Mouse (Mus musculus) hindbrain, embryonic 14.5 days (tissue): Measurements from ENCODE around the gene Cacna1g. TPM values are rescaled to one million over a fixed set of nuclear protein-coding genes. Genes with fewer than 3 reads are reported as not detected.
A peak's percentile ranks its signal among the peaks of the same experiment; 100 is the strongest.

Source experiments
- ATAC-seq: fragments of 200-750 bp; cut with Nextera tagmentation; 2 replicates; pipeline ENCODE4 v1.8.0; 2017; ENCODE audit warnings: moderate number of reproducible peaks, mild to moderate bottlenecking, moderate TSS enrichment, moderate library complexity; ENCODE audit not compliant: low FRiP score
- DNase-seq: peaks from one replicate; pipeline ENCODE4 v3.0.0-alpha.2; 2015; ENCODE audit warnings: low spot score
- H3K27ac ChIP-seq: fragments of 300-500 bp; sonication (generic); 2 replicates; pipeline ENCODE4 v1.5.1; 2014; ENCODE audit warnings: mild to moderate bottlenecking, moderate library complexity
- H3K27me3 ChIP-seq: fragments of 300-500 bp; sonication (generic); 2 replicates; pipeline ENCODE4 v1.6.1; 2014; ENCODE audit warnings: mild to moderate bottlenecking, low read length, mixed read lengths; ENCODE audit not compliant: control insufficient read depth, insufficient read depth
- H3K36me3 ChIP-seq: fragments of 300-500 bp; sonication (generic); replicated peaks from 2 replicates; pipeline ENCODE4 v1.6.1; 2014; ENCODE audit not compliant: control insufficient read depth, insufficient read depth
- H3K4me1 ChIP-seq: fragments of 300-500 bp; sonication (generic); replicated peaks from 2 replicates; pipeline ENCODE4 v1.6.1; 2014; ENCODE audit warnings: antibody characterized with exemption, low read length, mixed read lengths; ENCODE audit not compliant: control insufficient read depth, insufficient read depth
- H3K4me2 ChIP-seq: fragments of 300-500 bp; sonication (generic); replicated peaks from 2 replicates; pipeline ENCODE4 v1.6.1; 2014; ENCODE audit warnings: mild to moderate bottlenecking, moderate library complexity
- H3K4me3 ChIP-seq: fragments of 300-500 bp; sonication (generic); replicated peaks from 2 replicates; pipeline ENCODE4 v1.5.1; 2014; ENCODE audit warnings: mild to moderate bottlenecking, low read length
- H3K9ac ChIP-seq: fragments of 300-500 bp; sonication (generic); 2 replicates; pipeline ENCODE4 v1.6.1; 2014
- H3K9me3 ChIP-seq: fragments of 300-500 bp; sonication (generic); 2 replicates; pipeline ENCODE4 v1.6.1; 2016; ENCODE audit warnings: low read length; ENCODE audit not compliant: control insufficient read depth
- WGBS: fragments of 180-500 bp; shearing (Covaris S2); extraction: QIAGEN DNeasy Blood & Tissue Kit; methylation state at CpG from one replicate; pipeline ENCODE4 v1.1.7; 2014; 5-methylcytosine and 5-hydroxymethylcytosine counted together
- polyA plus RNA-seq: library from polyadenylated mRNA; unstranded; fragments of >200 nt; fragmentation: Nextera tagmentation; extraction: Ambion mirVana; gene quantifications from 2 replicates; pipeline ENCODE4 v1.2.1, GENCODE M21; 2014

Gene Cacna1g
- polyA plus RNA-seq, 1 experiment from 2014 or later = 22.8 TPM

- ATAC-seq (no peak), DNase-seq (no peak)
- H3K9ac ChIP-seq = no peak overlapping the region
- no peaks in the 10 kb centered on the region for H3K9me3 ChIP-seq
- peaks cover 52% of the 10 kb centered on the region for H3K36me3 ChIP-seq
- WGBS = 89% methylated on average over 11 of the region's 11 CpGs
- no peaks in the 10 kb centered on the region for H3K27me3 ChIP-seq
- no peak overlapping the region for H3K27ac ChIP-seq
- H3K4me2 ChIP-seq = no peak overlapping the region
- no peak overlapping the region for H3K4me3 ChIP-seq
- H3K4me1 ChIP-seq = peaks cover 10% of the 10 kb centered on the region
These were observed 12.1 kb downstream of the Cacna1g start for GRCm38 (mm10) chr11:94461856-94462255.

GRCm38 (mm10) chr11:94457001-94457400, 17.0 kb downstream of the Cacna1g start:
- DNase-seq = no peak
- no peak overlapping the region for H3K4me2 ChIP-seq
- H3K9me3 ChIP-seq = no peaks in the 10 kb centered on the region
- WGBS = 89% methylated on average over 15 of the region's 15 CpGs
- H3K4me3 ChIP-seq = no peak overlapping the region
- no peak overlapping the region for H3K27ac ChIP-seq
- no peak overlapping the region for H3K9ac ChIP-seq
- ATAC-seq = no peak
- H3K36me3 ChIP-seq = peaks cover 60% of the 10 kb centered on the region
- H3K4me1 ChIP-seq = peaks cover 9% of the 10 kb centered on the region; the same call in 1 of the 2 replicates
- no peaks in the 10 kb centered on the region for H3K27me3 ChIP-seq

DNA sequence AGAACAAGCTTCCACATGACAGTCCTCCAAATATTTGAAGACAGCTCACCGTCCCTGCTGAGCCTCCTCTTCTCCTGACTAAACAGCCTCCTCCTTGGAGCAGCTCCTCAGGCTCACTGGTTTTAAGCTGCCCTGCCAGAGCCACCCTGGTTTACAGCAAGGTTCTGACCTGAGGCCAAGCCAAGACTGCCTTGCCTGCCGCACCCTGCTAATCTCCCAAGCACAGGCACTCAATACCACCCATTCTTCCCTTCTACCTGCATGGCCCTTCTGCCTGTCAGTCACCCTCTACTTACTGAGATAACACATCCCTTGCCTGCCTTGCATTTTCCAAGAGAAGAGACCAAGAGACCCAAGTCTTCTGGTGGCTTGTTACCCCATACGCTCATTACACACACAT, 17.7 kb downstream of the Cacna1g start:
- peaks cover 9% of the 10 kb centered on the region; the same call in 1 of the 2 replicates for H3K4me1 ChIP-seq
- ATAC-seq (no peak), DNase-seq (no peak)
- peaks cover 53% of the 10 kb centered on the region for H3K36me3 ChIP-seq
- H3K27me3 ChIP-seq = no peaks in the 10 kb centered on the region
- no peaks in the 10 kb centered on the region for H3K9me3 ChIP-seq
- 74% methylated on average over 3 of the region's 3 CpGs for WGBS
- no peak overlapping the region for H3K9ac ChIP-seq
- H3K27ac ChIP-seq = no peak overlapping the region
- no peak overlapping the region for H3K4me3 ChIP-seq
- no peak overlapping the region for H3K4me2 ChIP-seq

- Histone ChIP-seq H3K36me3 (peaks cover 44% of the 10 kb centered on the region), H3K9ac (no peak overlapping the region), H3K27me3 (no peaks in the 10 kb centered on the region), H3K9me3 (no peaks in the 10 kb centered on the region), H3K4me3 (no peak overlapping the region), H3K4me1 (peaks cover 9% of the 10 kb centered on the region; the same call in 1 of the 2 replicates), H3K27ac (no peak overlapping the region), H3K4me2 (no peak overlapping the region)
- DNase-seq (no peak), ATAC-seq (no peak)
- WGBS = 74% methylated on average over 10 of the region's 10 CpGs
These were observed 18.7 kb downstream of the Cacna1g start for GRCm38 (mm10) chr11:94455161-94455820.

DNA sequence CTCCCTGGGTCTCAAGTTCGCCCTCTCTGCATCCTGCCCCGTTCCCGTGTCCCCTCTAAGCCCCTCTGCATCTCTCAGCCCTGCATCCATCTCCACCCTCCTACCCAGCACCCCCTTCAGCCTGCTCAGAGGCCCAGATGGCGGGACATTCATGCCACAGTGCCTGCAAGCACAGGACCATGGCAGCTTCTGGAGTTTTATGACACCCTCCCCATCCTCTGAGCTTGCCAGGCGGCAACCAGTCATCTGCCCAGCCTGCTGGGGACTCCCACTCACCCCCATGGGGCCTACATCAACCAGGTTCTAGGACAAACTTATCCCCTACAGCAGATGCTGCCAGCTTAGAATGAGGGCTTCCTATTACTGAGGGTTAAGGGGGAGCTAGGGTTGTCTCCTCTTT, 19.2 kb downstream of the Cacna1g start:
- no peak for ATAC-seq
- peaks cover 9% of the 10 kb centered on the region; the same call in 1 of the 2 replicates for H3K4me1 ChIP-seq

DNA sequence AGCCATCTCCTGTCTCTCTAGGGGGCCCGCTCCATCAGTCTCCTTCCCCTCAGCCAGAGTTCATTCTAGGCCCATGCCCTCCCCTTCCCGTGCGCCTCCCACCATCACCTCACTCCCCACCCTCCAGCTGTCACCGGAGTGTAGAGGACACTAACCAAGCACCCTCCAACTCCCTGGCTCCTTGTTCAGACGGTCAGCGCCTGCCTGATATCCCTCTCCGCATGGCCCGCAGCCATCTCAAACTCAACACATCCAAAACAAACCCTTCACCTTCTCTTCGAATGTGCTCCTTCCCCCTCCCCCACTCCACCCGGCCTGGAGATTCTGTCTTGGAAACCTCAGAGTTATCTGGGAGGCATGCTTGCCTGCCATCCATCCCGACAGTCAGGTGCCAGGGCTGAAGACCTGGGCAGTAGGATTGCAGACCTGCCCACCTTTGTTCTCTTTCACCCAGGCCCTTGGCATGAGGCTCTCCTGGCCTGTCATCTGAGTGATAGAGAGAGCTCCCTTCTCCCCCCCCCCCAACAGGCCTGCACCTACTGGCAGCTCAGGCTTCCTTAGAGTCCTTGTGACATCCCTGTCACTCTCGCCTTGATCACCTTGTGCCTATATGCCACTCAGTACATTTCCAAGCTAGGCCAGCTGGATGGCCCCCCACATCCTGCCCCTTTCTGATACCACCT, 22.8 kb downstream of the Cacna1g start:
- Histone ChIP-seq H3K4me2 (no peak overlapping the region), H3K4me1 (peaks cover 15% of the 10 kb centered on the region; the same call in 1 of the 2 replicates), H3K36me3 (peaks cover 12% of the 10 kb centered on the region; the same call in 1 of the 2 replicates), H3K4me3 (no peak overlapping the region), H3K27ac (no peak overlapping the region), H3K27me3 (no peaks in the 10 kb centered on the region), H3K9me3 (no peaks in the 10 kb centered on the region), H3K9ac (no peak overlapping the region)
- WGBS = 74% methylated on average over 12 of the region's 12 CpGs
- ATAC-seq (no peak), DNase-seq (no peak)

More for the DNA sequence above, 19.2 kb downstream of the Cacna1g start:
- WGBS = 63% methylated on average over 5 of the region's 5 CpGs
- H3K9me3 ChIP-seq = no peaks in the 10 kb centered on the region
- peaks cover 38% of the 10 kb centered on the region for H3K36me3 ChIP-seq
- no peak for DNase-seq
- 0 out of 2 replicates have a peak overlapping the region, but pooled peaks have one; percentile 1 for H3K27ac ChIP-seq
- H3K4me3 ChIP-seq = no peak overlapping the region
- H3K27me3 ChIP-seq = no peaks in the 10 kb centered on the region
- no peak overlapping the region for H3K4me2 ChIP-seq
- H3K9ac ChIP-seq = no peak overlapping the region

- no peaks in the 10 kb centered on the region for H3K27me3 ChIP-seq
- 44% methylated on average over 5 of the region's 5 CpGs for WGBS
- peaks cover 5% of the 10 kb centered on the region; the same call in 1 of the 2 replicates for H3K36me3 ChIP-seq
- peak overlapping the region; percentile 44; the same call in 1 of the 2 replicates for H3K27ac ChIP-seq
- no peak overlapping the region for H3K4me3 ChIP-seq
- DNase-seq (no peak), ATAC-seq (no peak)
- no peak overlapping the region for H3K4me2 ChIP-seq
- no peak overlapping the region for H3K9ac ChIP-seq
- H3K9me3 ChIP-seq = no peaks in the 10 kb centered on the region
- peaks cover 22% of the 10 kb centered on the region for H3K4me1 ChIP-seq
These were observed 24.1 kb downstream of the Cacna1g start for GRCm38 (mm10) chr11:94449886-94450285.

- Histone ChIP-seq H3K4me3 (no peak overlapping the region), H3K9me3 (no peaks in the 10 kb centered on the region), H3K27me3 (no peaks in the 10 kb centered on the region), H3K4me1 (peaks cover 26% of the 10 kb centered on the region), H3K4me2 (no peak overlapping the region), H3K27ac (0 out of 2 replicates have a peak overlapping the region, but pooled peaks have one; percentile 15), H3K9ac (no peak overlapping the region), H3K36me3 (peaks cover 5% of the 10 kb centered on the region; the same call in 1 of the 2 replicates)
- DNase-seq (no peak), ATAC-seq (peak; percentile 34; the same call in 1 of the 2 replicates)
- 40% methylated on average over 8 of the region's 8 CpGs for WGBS
These were observed 24.8 kb downstream of the Cacna1g start for GRCm38 (mm10) chr11:94449239-94449638.

- ATAC-seq = no peak
- Histone ChIP-seq H3K4me3 (no peak overlapping the region), H3K27me3 (no peaks in the 10 kb centered on the region), H3K36me3 (peaks cover 14% of the 10 kb centered on the region; the same call in 1 of the 2 replicates), H3K27ac (no peak overlapping the region), H3K9ac (no peak overlapping the region), H3K4me1 (peaks cover 43% of the 10 kb centered on the region), H3K9me3 (no peaks in the 10 kb centered on the region), H3K4me2 (no peak overlapping the region)
- 11% methylated on average over 3 of the region's 3 CpGs for WGBS
- no peak for DNase-seq
These were observed 27.0 kb downstream of the Cacna1g start for GRCm38 (mm10) chr11:94447017-94447416.
